Mouse (Mus musculus): ENCODE data around the gene Lgals2.
"Not testable (repeated sequence)": the region's sequence is repeated elsewhere in the genome, so short reads cannot be mapped to it uniquely, and the experiment has no call there.

Lgals2 gene

DNA sequence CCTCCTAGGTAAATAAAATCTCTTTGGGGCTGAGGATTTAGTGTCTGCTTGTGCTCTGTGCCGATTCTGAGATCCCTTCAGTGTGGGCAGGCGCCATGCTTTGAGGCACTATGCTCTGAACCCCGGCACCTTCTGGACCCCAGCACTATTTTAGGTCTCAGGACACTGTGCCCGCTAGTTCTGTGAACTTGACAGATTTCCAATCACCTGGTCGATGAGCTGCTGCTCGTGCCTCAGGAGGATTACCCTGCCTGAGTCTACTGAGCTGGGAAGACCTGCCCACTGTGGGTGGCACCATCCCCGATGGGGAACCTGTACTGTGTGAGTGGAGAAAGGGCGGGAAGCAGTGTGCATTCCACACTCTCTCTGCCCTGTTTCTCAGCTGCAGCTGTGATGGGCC lies 19.7 kb upstream of the Lgals2 start:
- DNase-seq (ENCODE audit: low spot score): no peak

GRCm38 (mm10) chr15:78873803-78874435 lies 18.6 kb upstream of the Lgals2 start:
- DNase-seq (ENCODE audit: low spot score): no peak

GRCm38 (mm10) chr15:78872021-78872608 lies 16.8 kb upstream of the Lgals2 start:
- no peak for DNase-seq (ENCODE audit: low spot score)

- DNase-seq (ENCODE audit: low spot score): peak; percentile 56
These were observed 14.4 kb upstream of the Lgals2 start for GRCm38 (mm10) chr15:78869775-78870174.

- DNase-seq (ENCODE audit: low spot score): no peak
These were observed 13.5 kb upstream of the Lgals2 start for GRCm38 (mm10) chr15:78868826-78869233.

DNA sequence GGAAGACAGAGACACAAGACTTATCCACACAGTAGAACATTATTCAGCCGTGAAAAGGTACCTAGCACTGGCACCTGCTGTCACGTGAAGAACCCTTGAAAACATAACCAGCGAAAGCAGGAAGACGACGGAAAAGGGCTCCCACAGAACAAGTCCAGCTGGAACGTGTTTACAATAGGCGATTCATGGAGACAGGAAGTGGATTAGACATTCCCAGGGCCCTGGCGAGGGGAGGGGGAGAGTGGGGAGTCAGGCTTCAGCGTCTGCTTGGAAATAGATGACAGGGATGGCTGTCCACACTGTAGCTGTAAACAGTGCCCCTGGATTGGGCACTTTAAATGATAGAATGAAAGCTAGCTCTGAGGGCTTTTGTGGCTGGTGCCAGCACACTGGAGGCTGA lies 13.1 kb upstream of the Lgals2 start:
- no peak for DNase-seq (ENCODE audit: low spot score)

DNA sequence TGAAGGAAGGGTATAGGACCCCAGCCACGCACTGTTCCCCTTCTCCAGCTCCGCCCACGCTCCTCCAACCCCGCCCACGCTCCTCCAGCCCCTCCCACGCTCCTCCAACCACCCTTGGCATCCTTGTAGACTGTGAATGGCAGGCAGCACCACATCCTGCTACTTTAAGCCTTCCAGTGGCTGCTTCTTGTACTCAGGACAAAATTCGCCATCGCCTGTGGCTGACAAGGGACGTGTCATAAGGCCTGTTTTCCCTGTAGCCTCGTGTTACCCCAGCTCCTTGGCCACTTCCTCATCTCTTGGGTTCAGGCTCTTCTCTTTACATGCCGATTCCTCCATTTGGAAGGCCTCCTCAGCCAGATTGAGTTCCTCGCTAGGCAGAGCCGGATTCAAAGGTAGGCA lies 8.5 kb upstream of the Lgals2 start:
- DNase-seq (ENCODE audit: low spot score): no peak

- DNase-seq (ENCODE audit: low spot score): no peak
These were observed 7.8 kb upstream of the Lgals2 start for GRCm38 (mm10) chr15:78863154-78863553.

- DNase-seq (ENCODE audit: low spot score): no peak
These were observed 7.0 kb upstream of the Lgals2 start for GRCm38 (mm10) chr15:78862280-78862679.

- no peak for DNase-seq (ENCODE audit: low spot score)
These were observed 4.4 kb upstream of the Lgals2 start for GRCm38 (mm10) chr15:78859714-78860113.

DNA sequence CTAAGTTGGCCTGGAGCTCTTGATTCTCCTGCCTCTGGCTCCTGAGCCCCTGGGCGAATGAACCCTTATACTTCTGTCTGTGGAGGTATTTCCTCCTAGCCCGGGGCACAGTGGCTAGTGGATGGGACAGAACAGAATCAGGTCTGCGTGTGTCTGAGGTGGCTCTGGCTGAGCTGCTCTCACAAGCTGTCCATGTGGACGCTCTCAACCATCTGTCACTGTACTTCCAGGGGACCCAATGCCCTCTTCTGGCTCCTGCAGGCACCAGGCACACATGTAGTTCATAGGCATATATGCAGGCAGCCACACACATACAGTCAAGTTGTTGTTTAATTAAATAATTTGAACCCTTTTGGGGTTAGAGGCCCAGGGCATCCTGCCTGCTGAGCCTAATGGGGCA lies 4.0 kb upstream of the Lgals2 start:
- DNase-seq (ENCODE audit: low spot score): no peak

DNA sequence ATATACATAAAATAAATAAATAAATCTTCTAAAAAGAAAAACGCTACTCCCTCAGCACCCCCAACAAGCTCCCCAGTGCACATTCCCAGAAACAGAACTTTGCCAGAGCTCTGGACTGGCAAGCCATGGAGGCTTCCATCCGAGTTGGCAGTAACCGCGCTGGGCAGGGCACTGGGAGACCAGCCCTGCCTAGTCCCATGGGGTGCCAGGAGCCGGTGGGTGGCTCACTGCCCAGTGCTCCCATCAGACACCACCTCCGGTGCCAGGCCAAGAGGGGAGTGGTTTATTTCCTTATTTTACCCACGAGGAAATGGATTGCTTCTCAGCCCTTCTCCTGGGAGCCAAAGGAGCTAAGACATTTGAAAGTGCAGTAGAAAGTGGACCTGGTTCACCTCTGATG lies 1.7 kb upstream of the Lgals2 start:
- DNase-seq (ENCODE audit: low spot score): no peak

- DNase-seq (ENCODE audit: low spot score): peak; percentile 87
These were observed 3.7 kb downstream of the Lgals2 start for GRCm38 (mm10) chr15:78851505-78852153.

DNA sequence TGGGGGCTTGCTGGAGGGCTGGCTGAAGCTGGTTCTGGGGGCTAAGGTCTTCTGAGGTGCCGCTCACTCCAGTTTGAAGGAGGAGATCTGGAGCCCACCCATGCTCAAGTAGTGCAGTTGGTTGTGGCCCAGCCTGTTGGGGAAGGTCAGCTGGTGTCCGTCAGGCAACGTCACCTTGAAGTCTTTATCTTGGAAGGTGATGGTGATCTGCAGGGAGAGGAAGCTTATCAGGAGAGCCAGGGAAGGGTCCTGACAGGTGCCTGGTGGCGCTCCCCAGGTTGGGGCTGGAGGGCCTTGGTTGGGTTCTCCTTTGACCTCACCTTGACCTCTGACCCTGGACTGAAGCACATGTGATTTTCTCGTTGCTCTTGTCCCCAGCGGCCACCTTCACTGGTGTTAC lies 4.4 kb downstream of the Lgals2 start:
- DNase-seq (ENCODE audit: low spot score): no peak

DNA sequence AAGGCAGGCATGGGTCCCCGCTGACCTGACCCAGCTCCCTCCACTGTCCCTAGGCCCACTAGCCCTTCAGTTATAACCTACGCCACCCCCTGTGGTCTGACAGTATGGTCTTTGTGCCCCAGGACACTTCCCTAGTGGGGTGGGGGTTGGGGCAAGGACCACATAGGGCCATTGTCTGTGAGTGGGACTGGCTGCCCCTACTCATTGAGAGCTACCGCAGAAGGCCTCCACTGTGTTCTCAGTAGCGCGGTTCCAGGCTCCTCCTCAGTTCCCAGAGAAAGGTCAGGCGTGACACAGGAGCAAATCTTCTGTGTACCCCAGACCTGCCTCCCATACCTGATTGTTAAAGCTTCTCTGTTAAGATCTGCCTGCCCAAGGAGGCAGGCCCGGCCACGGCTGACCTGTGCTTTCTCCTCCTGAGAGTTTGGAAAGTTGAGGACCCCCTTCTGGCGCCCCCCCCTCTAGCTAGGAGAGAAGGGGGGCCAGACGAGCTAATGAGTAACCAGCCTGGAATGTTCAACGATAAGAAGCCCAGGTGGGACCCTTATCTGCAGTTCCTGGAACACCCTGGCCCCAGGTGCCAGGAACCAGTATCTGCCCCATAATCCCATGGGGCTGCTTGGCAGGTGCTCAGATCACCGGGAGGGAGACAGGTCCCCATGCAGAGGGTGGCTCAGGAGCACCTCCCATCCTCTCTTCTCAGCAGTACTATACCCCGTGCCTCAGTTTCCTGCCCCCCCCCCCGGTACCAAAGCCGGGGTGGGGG lies 5.1 kb downstream of the Lgals2 start:
- no peak for DNase-seq (ENCODE audit: low spot score)

DNA sequence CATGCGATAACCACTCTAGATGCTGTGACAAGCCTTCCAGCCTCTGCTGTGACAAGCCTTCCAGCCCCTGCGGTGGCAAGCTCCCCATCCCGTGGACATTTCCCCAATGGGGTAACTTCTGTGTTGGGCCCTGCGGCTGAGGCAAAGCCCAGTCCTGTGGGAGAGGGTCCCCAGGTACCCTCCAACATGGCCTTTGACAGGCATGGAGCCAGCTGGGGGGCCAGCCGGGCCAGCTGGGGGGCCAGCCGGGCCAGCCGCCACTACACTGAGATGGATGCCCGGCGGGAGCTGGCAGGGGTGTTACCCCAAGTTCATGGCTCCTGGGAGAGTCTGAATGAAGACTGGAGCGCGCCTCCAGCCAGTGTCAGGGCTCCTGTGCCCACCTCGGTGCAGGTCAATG lies 5.8 kb downstream of the Lgals2 start:
- DNase-seq (ENCODE audit: low spot score): no peak

DNA sequence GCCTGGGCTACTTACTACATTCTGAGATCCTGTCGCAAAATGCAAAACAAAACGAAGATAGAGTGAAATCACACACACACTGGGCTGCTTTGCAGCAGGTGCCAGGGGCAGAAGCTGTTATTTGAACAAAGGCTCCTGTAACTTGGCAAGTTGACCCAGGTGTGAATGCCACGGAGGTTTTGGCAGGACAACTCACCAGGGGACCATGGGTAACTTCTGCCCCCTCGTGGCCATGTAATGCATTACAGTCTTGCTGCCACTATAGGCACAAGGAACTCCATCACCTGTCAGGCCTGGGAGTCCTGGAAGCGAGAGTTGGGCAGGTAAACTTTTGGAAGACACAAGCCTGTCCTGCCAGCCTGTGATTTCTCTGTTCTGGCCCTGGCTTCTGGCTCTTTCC lies 6.9 kb downstream of the Lgals2 start:
- DNase-seq (ENCODE audit: low spot score): peak; percentile 74

- not testable (repeated sequence) for DNase-seq (ENCODE audit: low spot score)
These were observed 8.5 kb downstream of the Lgals2 start for GRCm38 (mm10) chr15:78846805-78847204.

DNA sequence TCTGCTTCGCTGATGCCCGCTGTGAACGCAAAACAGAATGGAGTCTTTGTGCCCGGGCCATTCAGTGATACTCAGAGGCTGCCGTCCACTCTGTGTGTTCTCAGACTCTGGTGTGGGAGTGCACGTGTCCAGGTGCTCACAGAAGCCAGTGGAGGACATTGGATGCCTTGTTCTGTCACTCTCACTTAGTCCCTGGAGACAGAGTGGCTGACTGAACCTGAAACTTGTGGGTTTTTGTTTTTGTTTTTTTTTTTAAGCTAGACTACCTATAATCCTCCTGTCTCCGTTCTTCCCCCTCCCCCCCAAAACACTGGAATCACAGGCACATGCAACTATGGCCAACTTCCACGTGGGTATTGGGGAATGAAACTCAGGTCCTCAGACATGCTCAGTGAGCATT lies 9.0 kb downstream of the Lgals2 start:
- DNase-seq (ENCODE audit: low spot score): no peak

GRCm38 (mm10) chr15:78845867-78846266 lies 9.5 kb downstream of the Lgals2 start:
- no peak for DNase-seq (ENCODE audit: low spot score)

DNA sequence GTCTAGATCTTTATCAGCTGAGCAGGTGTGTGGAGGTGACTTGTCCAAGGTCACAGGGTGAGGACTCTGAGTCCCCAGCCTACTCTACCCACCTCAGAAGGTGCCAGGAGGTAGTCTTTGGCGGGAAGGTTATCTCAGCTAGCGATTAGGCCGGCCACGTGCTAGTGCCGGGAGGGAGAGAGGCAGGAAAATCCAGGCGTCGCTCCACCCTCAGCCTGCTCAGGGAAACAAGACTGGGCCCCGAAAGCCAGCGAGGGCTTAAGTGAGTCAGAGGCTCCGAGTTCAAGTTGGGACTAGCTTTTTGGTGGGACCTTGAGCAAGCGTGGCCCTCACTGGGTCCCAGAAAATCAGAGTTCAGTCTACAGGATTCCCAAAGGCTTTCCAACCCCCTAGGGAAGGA lies 10.0 kb downstream of the Lgals2 start:
- DNase-seq (ENCODE audit: low spot score): no peak

GRCm38 (mm10) chr15:78844791-78845190 lies 10.5 kb downstream of the Lgals2 start:
- DNase-seq (ENCODE audit: low spot score): no peak
